In the genomic region with DNA sequence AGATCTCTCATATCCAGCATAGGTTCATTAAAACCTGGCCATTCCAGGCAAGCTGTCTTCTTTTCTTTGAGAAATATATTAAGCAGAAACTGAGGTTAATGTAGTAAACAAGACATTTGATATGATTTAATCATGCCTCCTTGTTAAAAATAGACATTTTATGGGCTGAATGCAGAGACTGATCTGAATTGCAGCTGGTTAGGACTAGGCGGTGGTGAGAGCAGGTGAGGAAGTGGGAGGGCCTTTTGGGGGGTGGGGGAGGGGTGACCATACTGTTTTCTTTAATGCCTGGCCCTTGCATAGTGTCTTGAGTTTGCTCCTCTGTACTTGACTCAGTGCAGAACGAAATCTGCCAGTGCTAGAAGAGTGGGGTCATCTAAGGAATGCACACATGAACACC, we compare ENCODE assay signal across 22 mouse cellular contexts.
DNase-seq lines count a peak whose midpoint lies in the region; ATAC-seq and TF ChIP-seq lines count a peak whose summit lies in the region.
"Had no signal": no experiment of that assay in that cellular context is flagged by ENCODE, and none has a peak within 500 bp of the region (broad histone marks: within the 10 kb centered on the region; RNA-seq: fewer than 3 reads in every experiment).

No protein-coding gene starts in this region.

- TF ChIP-seq POLR2A in lung, adult 2 months (IDR thresholded peaks at IDR 0.05; ENCODE audit: borderline replicate concordance, extremely low read depth, low read depth, low read length), result no peak

- no peak overlapping the region for H3K4me2 ChIP-seq in embryonic facial prominence, embryonic 15.5 days (replicated peaks)
- no peak overlapping the region for H3K4me2 ChIP-seq in kidney, embryonic 16.5 days (replicated peaks; ENCODE audit: low read depth, low read length)
- H3K4me2 ChIP-seq in lung, embryonic 15.5 days, result no peak overlapping the region
- H3K4me2 ChIP-seq: heart, embryonic 11.5 days; heart, embryonic 15.5 days; hindbrain, embryonic 13.5 days had no signal

- no peaks in the 10 kb centered on the region for H3K36me3 ChIP-seq in embryonic facial prominence, embryonic 15.5 days
- no peaks in the 10 kb centered on the region for H3K36me3 ChIP-seq in embryonic facial prominence, embryonic 10.5 days (replicated peaks)
- no peaks in the 10 kb centered on the region for H3K36me3 ChIP-seq in kidney, embryonic 16.5 days (ENCODE audit: insufficient read depth, low read length)
- H3K36me3 ChIP-seq in lung, embryonic 15.5 days, result no peaks in the 10 kb centered on the region
- H3K36me3 ChIP-seq: forebrain, embryonic 10.5 days; heart, embryonic 15.5 days; hindbrain, embryonic 13.5 days had no signal

- H3K4me1 ChIP-seq in embryonic facial prominence, embryonic 15.5 days, result peaks cover 79% of the 10 kb centered on the region
- H3K4me1 ChIP-seq in embryonic facial prominence, embryonic 10.5 days, result peaks cover 82% of the 10 kb centered on the region
- H3K4me1 ChIP-seq in kidney, embryonic 16.5 days (ENCODE audit: insufficient read depth, low read length), result peaks cover 69% of the 10 kb centered on the region
- peaks cover 71% of the 10 kb centered on the region for H3K4me1 ChIP-seq in lung, embryonic 15.5 days
- H3K4me1 ChIP-seq in lung, adult 2 months (ENCODE audit: control insufficient read depth, insufficient read depth, low read length), result peaks cover 6% of the 10 kb centered on the region; the same call in 1 of the 2 replicates

- no peak overlapping the region for H3K4me3 ChIP-seq in embryonic facial prominence, embryonic 15.5 days (replicated peaks)
- H3K4me3 ChIP-seq in embryonic facial prominence, embryonic 10.5 days, result no peak overlapping the region
- H3K4me3 ChIP-seq in kidney, embryonic 16.5 days (ENCODE audit: low read length), result no peak overlapping the region
- H3K4me3 ChIP-seq in lung, embryonic 15.5 days, result no peak overlapping the region
- H3K4me3 ChIP-seq in lung, adult 2 months (replicated peaks; ENCODE audit: extremely low read depth, low read depth, low read length), result no peak overlapping the region
- H3K4me3 ChIP-seq: erythroblast, embryonic 14.5 days; forebrain, embryonic 10.5 days; heart, adult 2 months; heart, embryonic 15.5 days; hindbrain, embryonic 13.5 days had no signal

- 37% methylated on average over 2 of the region's 2 CpGs for WGBS in embryonic facial prominence, embryonic 15.5 days
- WGBS in embryonic facial prominence, embryonic 10.5 days, result 65% methylated on average over 2 of the region's 2 CpGs
- WGBS in kidney, embryonic 16.5 days, result 20% methylated on average over 2 of the region's 2 CpGs
- WGBS in lung, embryonic 15.5 days, result 30% methylated on average over 2 of the region's 2 CpGs
- 44% methylated on average over 2 of the region's 2 CpGs for WGBS in lung, adult 2 months

- H3K27ac ChIP-seq in embryonic facial prominence, embryonic 15.5 days (replicated peaks), result 0 out of 2 replicates have a peak overlapping the region, but pooled peaks have one; percentile 17
- H3K27ac ChIP-seq in embryonic facial prominence, embryonic 10.5 days (replicated peaks), result no peak overlapping the region
- peak overlapping the region; percentile 44; the same call in 1 of the 2 replicates for H3K27ac ChIP-seq in kidney, embryonic 16.5 days (ENCODE audit: low read length)
- H3K27ac ChIP-seq in lung, embryonic 15.5 days, result peak overlapping the region; percentile 33; the same call in 1 of the 2 replicates
- H3K27ac ChIP-seq: forebrain, embryonic 10.5 days; heart, adult 2 months; heart, embryonic 15.5 days had no signal

- ATAC-seq in embryonic facial prominence, embryonic 15.5 days (ENCODE audit: insufficient number of reproducible peaks, low FRiP score, low TSS enrichment, low read depth), result no peak
- ATAC-seq in kidney, embryonic 16.5 days (ENCODE audit: low FRiP score, low TSS enrichment), result no peak
- no peak for ATAC-seq in lung, embryonic 15.5 days (ENCODE audit: borderline replicate concordance, extremely low read depth, low FRiP score, low TSS enrichment)
- ATAC-seq: activated CD4-positive, CD25-positive, alpha-beta regulatory T cell, adult 4 months; forebrain, embryonic 14.5 days; Patski had no signal

- TF ChIP-seq CTCF in lung, adult 2 months (IDR thresholded peaks at IDR 0.05; ENCODE audit: insufficient read depth, low read length), result no peak

- no peaks in the 10 kb centered on the region for H3K9me3 ChIP-seq in embryonic facial prominence, embryonic 15.5 days (replicated peaks)
- H3K9me3 ChIP-seq in embryonic facial prominence, embryonic 10.5 days, result no peaks in the 10 kb centered on the region
- H3K9me3 ChIP-seq in kidney, embryonic 16.5 days (ENCODE audit: low read length), result no peaks in the 10 kb centered on the region
- no peaks in the 10 kb centered on the region for H3K9me3 ChIP-seq in lung, embryonic 15.5 days
- H3K9me3 ChIP-seq: forebrain, embryonic 10.5 days; heart, embryonic 15.5 days; hindbrain, embryonic 13.5 days had no signal

- no peak for DNase-seq in embryonic facial prominence, embryonic 10.5 days (ENCODE audit: low spot score)
- no peak for DNase-seq in kidney, adult 11 months
- no peak for DNase-seq in lung, adult 2 months
- DNase-seq in spleen, postnatal 14 days (ENCODE audit: low spot score in 2 of 2), result no peak
- DNase-seq: adrenal gland, postnatal 14 days; cerebellum, adult 11-12 months; cerebellum, adult 9-11 months; cerebellum, postnatal 36 days; gastrocnemius, postnatal 10 days; heart, adult 2 months; heart, postnatal 14 days had no signal

- H3K27me3 ChIP-seq in embryonic facial prominence, embryonic 15.5 days, result no peaks in the 10 kb centered on the region
- H3K27me3 ChIP-seq in embryonic facial prominence, embryonic 10.5 days (replicated peaks; ENCODE audit: low read depth, poor library complexity, severe bottlenecking), result no peaks in the 10 kb centered on the region
- H3K27me3 ChIP-seq in kidney, embryonic 16.5 days (ENCODE audit: insufficient read depth, low read length), result no peaks in the 10 kb centered on the region
- H3K27me3 ChIP-seq in lung, embryonic 15.5 days, result no peaks in the 10 kb centered on the region
- H3K27me3 ChIP-seq: heart, embryonic 15.5 days; hindbrain, embryonic 13.5 days; Patski had no signal

- H3K9ac ChIP-seq in embryonic facial prominence, embryonic 15.5 days, result no peak overlapping the region
- no peak overlapping the region for H3K9ac ChIP-seq in kidney, embryonic 16.5 days (replicated peaks; ENCODE audit: low read length)
- no peak overlapping the region for H3K9ac ChIP-seq in lung, embryonic 15.5 days
- H3K9ac ChIP-seq: heart, embryonic 15.5 days; hindbrain, embryonic 13.5 days had no signal
